Mouse (Mus musculus): ENCODE data around the gene Myd88.

GRCm38 (mm10) chr9:119321392-119322229 is 19.6 kb downstream of the Myd88 start:
- no peak for TF ChIP-seq CTCF (IDR thresholded peaks at IDR 0.05; ENCODE audit: borderline replicate concordance, extremely low read depth, insufficient read depth, insufficient read length)
- no peak for TF ChIP-seq POLR2A (IDR thresholded peaks at IDR 0.05; ENCODE audit: borderline replicate concordance, extremely low read depth, insufficient read depth, insufficient read length, poor library complexity, severe bottlenecking)

Measured in brain, embryonic 14.5 days (tissue).